Mouse (Mus musculus): ENCODE results near the gene Sp1.

GRCm38 (mm10) chr15:102471295-102471645 is 65.3 kb downstream of the Sp1 start:
- TF ChIP-seq CTCF (IDR thresholded peaks at IDR 0.05; ENCODE audit: borderline replicate concordance, insufficient read depth, low read depth, low read length) (no peak), POLR2A (IDR thresholded peaks at IDR 0.05; ENCODE audit: borderline replicate concordance, insufficient read depth, low read length) (no peak)
